Mouse (Mus musculus) T-cell, adult 2 months (primary cell): ENCODE measurements around the gene Sdsl.

Source experiments
- DNase-seq: peaks from one replicate; pipeline ENCODE4 v3.0.0; 2022; ENCODE audit warnings: low spot score

Sdsl gene

GRCm38 (mm10) chr5:120493873-120494395 lies 21.3 kb upstream of the Sdsl start:
- no peak for DNase-seq

- no peak for DNase-seq
These were observed 20.8 kb upstream of the Sdsl start for GRCm38 (mm10) chr5:120493440-120493839.

- no peak for DNase-seq
These were observed 19.8 kb upstream of the Sdsl start for GRCm38 (mm10) chr5:120492437-120492836.

- DNase-seq: no peak
These were observed 18.1 kb upstream of the Sdsl start for GRCm38 (mm10) chr5:120490679-120491192.

GRCm38 (mm10) chr5:120487844-120488243 lies 15.2 kb upstream of the Sdsl start:
- DNase-seq: no peak

- no peak for DNase-seq
These were observed 10.8 kb upstream of the Sdsl start for GRCm38 (mm10) chr5:120483399-120483798.

- no peak for DNase-seq
These were observed 8.6 kb upstream of the Sdsl start for GRCm38 (mm10) chr5:120481205-120481604.

- DNase-seq: no peak
These were observed 6.9 kb upstream of the Sdsl start for GRCm38 (mm10) chr5:120479538-120479937.

- DNase-seq: no peak
These were observed 5.4 kb upstream of the Sdsl start for GRCm38 (mm10) chr5:120477993-120478392.

GRCm38 (mm10) chr5:120476296-120476695 lies 3.7 kb upstream of the Sdsl start, which contains the start of gene Sds:
Sds (plus strand) TSS chr5:120476526.
- no peak for DNase-seq

- DNase-seq: no peak
These were observed 3.3 kb upstream of the Sdsl start for GRCm38 (mm10) chr5:120475861-120476260.

GRCm38 (mm10) chr5:120473361-120473760 lies 751 bp upstream of the Sdsl start:
- no peak for DNase-seq

- no peak for DNase-seq
These were observed 1.1 kb downstream of the Sdsl start for GRCm38 (mm10) chr5:120471538-120471937.

GRCm38 (mm10) chr5:120468830-120469229 lies 3.8 kb downstream of the Sdsl start:
- no peak for DNase-seq

GRCm38 (mm10) chr5:120468336-120468735 lies 4.3 kb downstream of the Sdsl start:
- DNase-seq: no peak

- no peak for DNase-seq
These were observed 5.6 kb downstream of the Sdsl start for GRCm38 (mm10) chr5:120467026-120467425.

GRCm38 (mm10) chr5:120465860-120466259 lies 6.8 kb downstream of the Sdsl start:
- no peak for DNase-seq

GRCm38 (mm10) chr5:120465062-120465461 lies 7.5 kb downstream of the Sdsl start:
- peak; percentile 61 for DNase-seq

- DNase-seq: no peak
These were observed 8.3 kb downstream of the Sdsl start for GRCm38 (mm10) chr5:120464321-120464720.

- DNase-seq: no peak
These were observed 10.7 kb downstream of the Sdsl start for GRCm38 (mm10) chr5:120461902-120462301.

GRCm38 (mm10) chr5:120459133-120459532 lies 13.5 kb downstream of the Sdsl start:
- DNase-seq: no peak

GRCm38 (mm10) chr5:120457628-120458027 lies 15.0 kb downstream of the Sdsl start:
- DNase-seq: peak; percentile 27

GRCm38 (mm10) chr5:120456841-120457554 lies 15.6 kb downstream of the Sdsl start:
- DNase-seq: no peak

GRCm38 (mm10) chr5:120456253-120456652 lies 16.4 kb downstream of the Sdsl start:
- DNase-seq: no peak
